Mouse (Mus musculus) urinary bladder, postnatal 4 days (tissue): ENCODE measurements around the gene Cx3cl1.

Experiments
- DNase-seq, 2 experiments: peaks; one replicate each; pipeline ENCODE4 v3.0.0; 2021 to 2022; ENCODE audit warnings: low spot score in 2 of 2

Cx3cl1 gene

DNA sequence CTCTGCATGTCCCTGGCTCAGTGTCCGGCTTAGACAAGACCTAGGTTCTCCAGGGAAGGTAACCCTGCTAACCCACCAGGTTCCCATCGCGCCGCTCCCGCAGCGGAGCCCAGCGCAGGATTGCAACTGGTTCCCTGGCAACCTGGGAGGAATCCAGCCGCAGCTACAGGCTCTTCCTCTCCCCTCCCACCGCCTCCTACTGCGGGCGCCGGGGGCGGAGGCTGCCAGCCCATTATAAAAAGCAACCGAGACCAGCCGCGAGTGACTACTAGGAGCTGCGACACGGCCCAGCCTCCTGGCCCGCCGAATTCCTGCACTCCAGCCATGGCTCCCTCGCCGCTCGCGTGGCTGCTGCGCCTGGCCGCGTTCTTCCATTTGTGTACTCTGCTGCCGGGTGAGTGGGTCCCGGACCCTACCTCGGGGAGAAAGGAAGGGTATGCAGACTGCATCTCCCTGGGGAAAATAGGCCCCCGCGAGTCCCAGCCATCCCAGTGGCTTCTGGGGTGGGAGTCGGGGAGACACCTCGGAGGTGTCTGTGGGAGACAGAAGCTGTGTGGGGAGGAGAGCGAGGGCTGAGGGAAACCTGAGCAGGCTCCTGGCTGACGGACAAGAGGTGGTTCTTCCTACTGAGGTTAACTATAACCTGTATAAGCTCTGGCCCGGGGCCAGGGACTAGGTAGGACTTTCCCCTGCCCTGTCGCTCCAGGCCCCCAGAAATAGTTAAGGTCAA is at the start of gene Cx3cl1:
Gene Cx3cl1, plus strand, starts transcription at position 69 of the 730 bp plus-strand sequence.
- DNase-seq: peak; percentile 68 to 77

DNA sequence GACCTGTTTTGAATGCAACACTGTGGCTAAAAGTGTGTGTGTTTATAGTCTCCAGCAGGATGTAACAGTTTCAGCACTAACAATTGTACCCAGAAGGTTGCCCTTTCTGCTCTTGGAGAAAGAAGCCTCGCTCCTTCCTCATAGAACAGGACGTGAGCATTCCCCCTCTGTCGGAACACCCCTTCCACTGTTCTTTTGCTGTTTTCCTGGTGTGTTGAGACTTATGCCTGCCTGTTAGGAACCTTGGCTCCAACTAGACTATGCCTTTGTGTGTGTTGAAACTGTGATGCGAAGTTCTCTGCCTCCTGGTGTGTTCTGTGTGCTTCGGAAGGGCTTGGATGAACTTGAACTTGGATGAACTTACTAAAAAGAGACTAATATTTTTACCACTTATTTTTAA is 45.8 kb upstream of the Cx3cl1 start:
- DNase-seq: no peak

DNA sequence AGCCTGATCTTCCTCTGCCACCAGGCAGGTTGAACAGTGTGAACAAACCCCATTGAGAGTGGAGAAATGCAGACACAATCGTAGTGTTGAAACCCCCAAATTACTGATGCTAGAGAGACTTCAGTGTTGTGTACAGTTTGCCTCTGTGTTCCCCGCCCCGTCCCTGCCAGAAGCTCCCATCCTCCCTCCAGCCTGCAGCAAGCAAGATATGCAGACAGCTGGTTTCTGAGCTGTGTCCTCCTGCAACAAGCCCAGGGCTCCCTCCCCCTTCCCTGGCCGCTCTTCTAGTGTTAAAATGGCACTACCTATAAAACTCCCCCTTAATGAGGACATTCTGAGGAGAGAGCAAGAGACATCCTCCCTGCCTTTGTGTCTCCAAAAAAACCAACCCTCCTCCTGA is 42.5 kb upstream of the Cx3cl1 start:
- no peak for DNase-seq

DNA sequence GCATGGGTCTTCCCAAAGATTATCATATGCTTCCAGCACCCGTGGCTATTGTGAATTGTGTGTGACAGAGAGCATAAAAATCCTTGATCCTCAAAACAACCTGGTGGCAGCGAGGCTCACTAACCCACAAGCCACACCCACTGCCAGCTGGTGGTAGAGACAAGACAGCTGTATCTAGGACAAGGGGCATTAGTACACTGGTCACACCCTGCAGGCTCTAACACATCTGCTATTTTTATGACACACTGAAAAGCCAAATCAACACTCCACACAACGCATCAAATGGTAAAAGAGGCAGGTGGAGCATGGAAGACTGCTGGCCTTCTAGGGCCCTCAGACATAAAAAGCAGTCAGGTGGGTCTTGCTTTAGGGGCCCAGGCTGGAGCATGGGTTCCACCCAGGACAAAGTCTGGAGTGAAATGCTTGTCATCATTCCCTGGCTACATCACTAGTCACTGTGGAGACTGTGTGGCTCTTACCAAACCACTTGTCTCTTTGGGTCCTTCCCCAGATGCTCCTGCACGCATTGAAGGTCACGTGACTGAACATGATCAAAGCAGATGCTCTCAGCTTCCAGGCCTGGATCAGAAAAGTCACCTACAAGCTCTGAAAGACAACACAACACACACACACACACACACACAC is 37.9 kb upstream of the Cx3cl1 start:
- no peak for DNase-seq

DNA sequence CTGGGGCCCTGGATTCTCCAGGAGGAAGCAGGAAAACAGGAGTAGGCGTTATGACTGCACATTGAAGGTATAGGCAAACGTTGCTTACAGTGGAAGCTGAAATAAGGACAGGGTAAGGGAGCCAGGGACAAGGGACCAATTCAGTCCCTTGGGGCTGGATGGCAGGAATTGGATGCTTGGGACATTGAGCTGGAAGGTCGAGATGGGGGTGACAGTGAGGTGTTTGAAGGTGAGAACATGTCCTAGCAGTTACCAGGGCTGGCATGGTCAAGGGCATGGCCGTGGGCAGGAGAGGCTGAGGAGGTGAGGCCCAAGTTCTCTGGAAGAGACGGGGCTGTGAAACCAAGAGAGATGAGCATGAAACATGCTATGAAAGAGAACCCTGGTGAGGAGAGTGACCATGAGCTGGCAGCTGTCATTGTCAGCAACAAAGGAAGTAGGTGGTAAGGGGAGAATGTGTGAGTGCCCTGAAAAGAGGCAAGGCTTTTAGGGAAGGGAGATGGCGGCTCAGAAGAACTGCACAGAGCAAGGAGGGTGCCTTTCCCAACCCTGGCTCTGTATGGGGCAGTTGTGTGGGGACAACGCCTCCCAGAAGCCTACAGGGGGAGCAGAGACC is 37.0 kb upstream of the Cx3cl1 start:
- DNase-seq: no peak

DNA sequence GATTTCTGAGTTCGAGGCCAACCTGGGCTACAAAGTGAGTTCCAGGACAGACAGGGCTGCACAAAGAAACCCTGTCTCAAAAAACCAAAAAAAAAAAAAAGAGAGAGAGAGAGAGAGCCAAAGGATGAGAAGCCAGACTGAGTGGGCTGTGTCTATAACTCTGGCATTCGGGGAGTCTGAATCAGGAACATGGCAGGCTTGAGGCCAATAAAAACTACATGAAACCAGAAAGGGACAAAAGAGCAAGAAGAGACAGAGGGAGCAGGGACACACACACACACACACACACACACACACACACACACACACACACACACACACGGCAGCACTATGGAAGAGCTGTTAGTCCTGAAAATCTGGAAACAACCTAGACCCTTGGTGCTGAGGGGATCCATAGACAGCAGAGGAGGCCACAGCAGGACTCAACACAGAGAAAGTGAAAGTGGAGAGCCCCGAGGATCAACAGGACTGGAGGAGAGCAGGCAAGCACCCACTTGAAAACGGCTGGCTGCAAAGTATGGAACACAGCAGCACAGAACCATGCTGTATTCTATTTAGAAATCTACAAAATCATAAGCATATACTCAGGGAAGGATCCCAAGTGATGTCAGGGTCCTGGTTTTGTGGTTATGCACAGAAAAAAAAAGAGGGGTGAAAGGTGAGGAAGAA is 36.2 kb upstream of the Cx3cl1 start:
- DNase-seq: no peak

DNA sequence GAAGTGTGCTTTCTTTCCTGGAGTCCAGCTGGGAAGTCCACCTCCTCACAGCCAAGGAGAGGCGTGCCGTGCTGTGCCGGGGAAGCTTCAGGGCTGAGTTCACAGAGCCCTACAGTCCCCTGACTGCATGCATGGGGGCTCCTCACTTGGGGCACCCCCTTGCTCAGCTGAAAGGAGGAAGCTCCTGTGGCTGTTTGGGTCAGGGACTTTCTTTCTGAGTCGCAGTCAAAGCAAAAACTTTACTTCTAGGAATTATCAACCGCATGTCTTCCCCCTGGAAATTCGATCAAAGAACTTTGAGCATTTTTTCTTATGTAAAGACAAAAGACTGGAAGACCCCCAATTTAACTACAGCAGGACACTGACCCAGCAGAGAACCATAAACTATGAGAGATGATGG is 32.0 kb upstream of the Cx3cl1 start:
- no peak for DNase-seq

DNA sequence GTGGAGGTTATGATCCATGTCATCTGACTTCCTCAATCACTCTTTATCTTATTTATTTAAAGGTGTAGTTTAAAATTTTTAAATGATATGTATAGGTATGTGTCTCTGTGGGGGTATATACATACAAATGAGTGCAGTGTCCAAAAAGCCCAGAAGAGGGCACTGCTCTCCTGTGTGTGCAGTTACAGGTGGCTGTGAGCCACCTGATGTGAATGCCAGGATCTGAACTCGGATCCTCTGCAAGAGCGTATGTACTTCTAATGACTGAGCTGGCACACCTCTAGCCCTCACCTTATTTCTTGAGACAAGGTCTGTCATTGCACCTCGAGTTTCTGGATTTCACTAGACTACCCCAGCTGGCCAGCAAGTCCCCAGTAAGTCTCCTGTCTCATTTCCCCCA is 31.2 kb upstream of the Cx3cl1 start:
- DNase-seq: no peak

DNA sequence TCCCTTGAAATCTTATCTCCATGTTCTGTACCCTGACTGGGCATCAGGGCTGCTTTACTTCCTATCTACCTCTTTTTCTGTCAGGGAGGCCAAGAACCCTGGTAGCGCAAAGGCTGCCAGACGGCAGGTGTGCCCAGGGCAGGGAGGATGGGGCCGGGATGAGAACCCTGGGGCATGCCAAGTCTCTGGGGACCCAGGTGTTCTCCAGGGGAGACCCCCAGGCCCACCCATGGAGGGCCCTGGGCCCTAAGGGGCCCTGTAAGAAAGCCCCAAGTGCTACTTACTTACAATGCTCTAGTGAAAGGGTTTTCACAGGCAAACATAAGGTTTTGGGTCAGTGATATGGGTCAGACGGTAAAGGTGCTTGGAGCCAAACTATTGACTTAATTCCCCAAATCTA is 30.1 kb upstream of the Cx3cl1 start:
- no peak for DNase-seq

DNA sequence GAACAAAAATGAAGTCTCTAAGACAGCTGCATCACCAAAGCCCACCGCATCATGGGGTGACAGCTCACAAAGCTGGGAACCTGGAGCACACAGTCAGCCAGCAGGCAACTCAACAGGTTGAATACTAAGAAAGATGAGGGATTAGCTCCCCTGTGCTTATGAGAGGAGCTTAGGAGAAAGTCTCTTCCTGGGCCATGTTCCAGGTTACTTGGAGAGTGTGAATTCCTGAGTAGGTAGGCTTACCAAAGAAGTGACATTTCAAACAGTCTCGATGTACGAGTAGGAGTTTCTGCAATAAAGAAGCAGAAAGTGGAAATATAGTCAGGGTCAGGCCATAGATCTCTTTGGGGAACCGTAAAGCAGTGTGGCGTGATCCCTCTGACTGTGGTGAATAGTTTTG is 27.3 kb upstream of the Cx3cl1 start:
- no peak for DNase-seq

DNA sequence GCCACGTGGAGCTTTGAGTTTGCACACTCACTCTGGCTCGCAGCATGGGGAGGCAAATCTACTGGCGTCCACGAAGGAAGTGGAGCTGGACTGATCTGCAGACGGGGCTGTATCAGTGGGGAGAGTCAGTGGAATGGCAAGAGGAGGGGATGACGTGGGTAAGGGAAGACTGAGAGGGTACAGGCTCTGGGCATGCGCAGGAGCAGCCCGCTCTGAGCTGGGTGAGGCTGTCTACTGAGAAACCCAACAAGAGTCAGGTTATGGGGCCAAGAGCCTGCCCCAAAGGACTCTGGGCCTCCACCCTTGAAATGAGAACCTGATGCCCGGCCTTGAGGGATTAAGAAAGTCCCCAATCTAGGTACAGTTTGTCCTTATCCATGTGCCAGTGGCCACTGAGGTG is 26.8 kb upstream of the Cx3cl1 start:
- no peak for DNase-seq

DNA sequence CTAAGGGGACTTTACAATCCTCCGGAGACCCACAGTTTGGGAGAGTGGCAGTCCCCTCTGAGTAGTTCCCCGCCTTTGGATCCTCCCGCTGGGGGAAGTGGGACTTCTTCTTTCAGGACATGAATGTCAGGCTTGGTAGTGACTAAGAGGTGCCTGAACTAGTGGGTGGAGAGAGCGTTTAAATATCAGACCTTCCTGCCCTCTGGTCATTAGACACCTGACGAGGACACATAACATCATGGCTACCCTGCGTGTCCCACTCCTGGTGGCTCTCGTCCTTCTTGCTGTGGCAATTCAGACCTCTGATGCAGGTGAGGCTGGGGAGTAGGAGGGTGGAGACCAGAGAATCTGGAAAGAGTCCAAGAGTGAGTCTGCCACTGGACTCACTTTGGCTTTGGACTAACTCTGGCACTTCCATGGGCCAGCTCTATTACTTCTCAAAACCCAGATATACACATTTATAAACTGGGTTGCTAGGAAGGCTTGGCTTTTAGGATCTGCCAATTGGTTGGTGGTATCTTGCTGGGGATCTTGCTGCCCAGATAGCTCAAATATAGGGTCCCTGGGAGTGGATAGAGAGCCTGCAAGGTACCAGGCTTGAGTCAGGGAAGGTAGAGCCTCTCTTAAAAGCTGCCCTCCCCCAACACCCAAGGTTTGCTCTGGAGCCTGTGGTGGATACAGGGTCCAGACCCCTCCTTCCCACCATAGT is 26.2 kb upstream of the Cx3cl1 start, which contains the start of gene Ccl22:
Gene Ccl22, plus strand, starts transcription at position 115 of the 709 bp plus-strand sequence.
- DNase-seq: no peak

DNA sequence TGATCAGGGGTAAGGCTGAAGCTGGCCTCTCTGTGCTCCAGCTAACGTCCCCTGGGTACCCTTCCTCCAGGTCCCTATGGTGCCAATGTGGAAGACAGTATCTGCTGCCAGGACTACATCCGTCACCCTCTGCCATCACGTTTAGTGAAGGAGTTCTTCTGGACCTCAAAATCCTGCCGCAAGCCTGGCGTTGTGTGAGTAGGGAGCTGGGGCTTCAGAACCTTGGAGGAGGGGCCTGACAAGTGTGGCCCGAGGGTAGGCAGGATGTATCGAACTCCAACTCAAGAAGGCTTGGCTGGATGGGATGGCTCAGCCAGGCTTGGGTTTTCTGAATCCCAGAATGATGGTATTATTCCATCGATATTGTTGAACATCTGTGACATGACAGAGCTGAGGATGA is 25.0 kb upstream of the Cx3cl1 start:
- no peak for DNase-seq

DNA sequence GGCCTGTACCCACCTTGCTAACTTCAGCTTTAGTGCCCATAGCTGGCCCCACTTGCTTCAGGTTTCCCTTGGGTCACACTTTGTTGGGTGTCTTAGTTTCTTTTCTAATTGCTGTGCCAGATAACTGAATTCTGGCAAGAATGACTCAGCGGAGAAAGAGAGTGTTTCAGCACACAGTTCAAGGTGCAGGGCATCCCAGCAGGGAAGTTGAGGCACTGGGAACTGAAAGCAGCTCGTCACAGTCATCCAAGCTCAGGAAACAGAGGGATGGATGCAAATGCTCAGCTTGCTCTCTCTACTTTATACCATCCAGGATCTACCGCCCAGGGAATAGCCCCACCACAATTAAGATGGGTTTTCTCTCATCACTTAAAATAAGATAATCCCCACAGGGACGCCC is 23.4 kb upstream of the Cx3cl1 start:
- DNase-seq: no peak

DNA sequence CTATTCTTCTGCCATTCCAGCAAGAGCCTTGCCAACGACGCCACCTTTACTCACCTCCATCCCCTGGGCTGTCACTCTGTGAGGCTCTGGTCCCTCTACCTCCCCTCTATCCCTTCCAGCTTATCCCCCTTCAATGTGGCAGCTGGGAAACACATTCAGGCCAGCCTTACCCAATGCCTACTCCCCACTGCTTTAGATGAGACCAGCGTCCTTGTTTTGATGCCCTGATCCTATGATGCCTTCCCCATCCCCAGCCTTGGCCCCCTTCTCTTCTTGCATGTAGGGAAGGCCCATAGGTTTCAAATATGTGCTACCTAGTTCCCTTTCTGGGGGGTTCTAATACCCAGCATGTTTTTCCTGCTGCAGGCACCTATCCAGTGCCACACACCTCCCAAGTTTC is 21.9 kb upstream of the Cx3cl1 start:
- DNase-seq: no peak

DNA sequence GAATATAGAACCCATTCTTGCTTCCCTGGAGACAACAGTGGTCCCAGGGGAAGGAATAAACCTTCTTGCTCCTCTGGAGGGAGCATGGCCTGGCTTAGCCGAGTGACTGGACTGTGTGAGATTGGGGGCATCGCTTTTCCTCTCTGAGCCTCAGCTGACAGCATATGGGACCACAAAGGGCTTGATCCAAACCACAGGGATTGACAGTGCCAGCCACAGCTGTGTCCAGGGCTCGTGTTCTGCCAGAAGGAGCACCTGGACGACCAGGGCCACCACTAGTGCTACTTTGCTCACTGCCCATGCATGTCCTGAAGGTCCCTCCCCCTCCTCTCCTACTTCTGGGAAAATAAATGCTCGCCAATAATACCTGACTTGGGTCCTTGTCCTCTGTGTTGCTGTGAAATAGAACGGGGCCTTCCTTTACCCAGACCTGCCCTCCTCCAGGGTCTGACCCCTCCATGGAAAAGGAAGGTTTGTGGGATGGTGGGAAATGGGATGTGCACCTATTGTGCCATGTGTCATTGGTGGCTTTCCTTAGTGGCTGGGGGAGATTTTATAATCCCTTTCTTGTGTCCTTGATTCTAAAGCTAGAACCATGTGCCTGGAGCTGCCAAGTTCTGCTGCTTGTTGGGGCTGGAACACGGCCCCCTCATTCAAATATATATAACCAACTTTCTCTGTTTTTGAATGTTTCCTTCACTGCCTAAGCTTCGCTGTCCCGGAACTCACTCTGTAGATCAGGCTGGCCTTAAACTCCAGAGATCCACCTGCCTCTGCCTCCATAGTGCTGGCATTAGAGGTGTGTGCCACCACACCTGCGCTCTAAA is 20.6 kb upstream of the Cx3cl1 start:
- DNase-seq: no peak

DNA sequence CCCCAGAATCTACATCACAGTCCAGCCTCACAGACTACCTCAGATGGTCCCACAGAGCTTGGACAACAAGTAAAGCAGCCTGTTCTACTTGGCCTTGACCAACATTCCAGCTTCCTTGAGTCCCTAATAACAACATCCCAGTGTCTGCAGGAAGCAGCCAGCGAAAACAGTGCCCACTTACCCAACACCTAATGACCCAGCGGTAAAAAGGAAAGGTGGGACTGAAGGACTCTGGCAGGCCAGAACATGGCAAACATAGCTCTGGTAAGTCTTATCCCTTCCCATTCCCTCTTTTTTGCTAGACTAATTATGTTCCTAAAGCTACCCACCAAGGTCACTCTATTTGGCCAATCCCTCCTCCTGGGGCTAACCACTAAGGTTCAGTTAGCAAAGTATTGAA is 17.8 kb upstream of the Cx3cl1 start:
- no peak for DNase-seq

DNA sequence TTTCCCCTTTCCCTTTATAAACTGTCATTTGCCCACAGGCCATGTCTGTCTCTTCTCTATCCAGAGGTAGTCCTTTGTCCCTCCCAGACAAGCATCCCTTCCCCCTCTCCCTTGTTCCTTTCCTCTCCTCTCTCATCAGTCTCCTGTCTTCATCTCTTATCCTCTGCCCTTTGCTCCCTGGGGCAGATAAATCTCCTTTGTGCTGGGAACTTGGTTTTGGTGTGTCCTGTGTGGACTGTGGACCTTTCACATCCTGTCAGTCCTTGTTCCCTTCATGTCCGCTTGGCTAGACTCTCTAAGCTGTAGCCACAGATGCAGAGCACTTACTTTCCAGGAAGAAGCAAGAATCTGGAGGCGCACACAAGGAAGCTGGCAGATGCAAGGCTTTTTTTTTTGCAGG is 17.3 kb upstream of the Cx3cl1 start:
- no peak for DNase-seq

DNA sequence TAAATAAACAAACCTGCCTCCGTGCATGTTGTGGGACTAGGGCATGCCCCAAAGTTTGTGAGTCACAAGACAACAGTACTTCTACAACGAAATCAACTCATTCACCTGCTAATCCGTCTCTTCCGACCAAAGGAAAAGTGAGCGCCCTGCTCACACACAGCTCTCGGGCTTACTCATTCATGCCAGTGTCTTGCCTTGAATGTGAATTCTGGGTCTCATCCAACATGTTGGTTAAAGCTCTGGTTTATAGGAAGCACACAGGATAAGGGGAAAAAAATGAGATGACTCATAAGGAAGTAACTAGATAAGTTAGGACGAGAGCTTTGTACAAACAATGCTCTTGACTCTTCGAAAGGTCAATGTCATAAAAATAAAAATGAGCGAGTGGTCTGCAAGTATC is 4.8 kb upstream of the Cx3cl1 start:
- no peak for DNase-seq

DNA sequence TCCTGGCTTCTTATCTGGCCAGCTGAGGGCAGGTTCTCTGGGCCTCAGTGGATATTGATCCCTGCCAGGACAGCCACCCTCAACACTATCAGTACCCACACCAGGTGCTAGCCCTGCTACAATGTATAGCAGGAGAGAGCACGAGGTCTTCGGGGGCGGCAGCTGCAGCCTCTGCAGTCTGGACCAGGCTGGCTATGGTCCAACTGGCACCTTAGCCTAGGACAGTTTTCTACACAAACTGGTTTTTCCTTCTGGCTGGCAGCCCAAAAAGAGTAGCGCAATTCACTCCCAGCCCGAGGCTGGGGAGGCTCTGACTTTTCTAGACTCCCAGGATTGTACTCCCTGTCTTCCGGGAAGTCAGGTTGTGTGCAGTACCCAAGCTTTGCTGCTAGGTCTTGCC is 864 bp upstream of the Cx3cl1 start:
- DNase-seq: peak; percentile 51 to 72

DNA sequence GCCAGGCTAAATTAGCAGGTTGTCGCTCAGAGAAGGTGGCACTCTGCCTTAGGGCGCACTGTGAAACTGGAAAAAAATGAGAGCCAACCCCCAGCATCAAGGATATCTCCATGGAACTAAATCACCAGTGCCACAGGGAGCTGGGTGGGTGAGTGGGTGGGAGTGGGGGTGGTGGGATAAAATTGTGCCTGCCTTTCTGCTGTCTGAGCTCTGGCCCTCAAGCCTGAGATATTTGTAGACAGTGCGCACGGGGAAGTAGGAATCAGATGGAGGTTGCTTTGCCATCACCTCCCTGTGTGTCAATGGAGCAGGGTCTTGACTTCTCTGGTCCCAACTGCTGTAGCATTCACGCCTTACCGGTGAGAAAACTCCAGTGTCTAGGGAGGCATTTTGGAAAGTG is 1.2 kb downstream of the Cx3cl1 start:
- DNase-seq: no peak
